Mouse (Mus musculus): ENCODE measurements around the gene Hira.

DNA sequence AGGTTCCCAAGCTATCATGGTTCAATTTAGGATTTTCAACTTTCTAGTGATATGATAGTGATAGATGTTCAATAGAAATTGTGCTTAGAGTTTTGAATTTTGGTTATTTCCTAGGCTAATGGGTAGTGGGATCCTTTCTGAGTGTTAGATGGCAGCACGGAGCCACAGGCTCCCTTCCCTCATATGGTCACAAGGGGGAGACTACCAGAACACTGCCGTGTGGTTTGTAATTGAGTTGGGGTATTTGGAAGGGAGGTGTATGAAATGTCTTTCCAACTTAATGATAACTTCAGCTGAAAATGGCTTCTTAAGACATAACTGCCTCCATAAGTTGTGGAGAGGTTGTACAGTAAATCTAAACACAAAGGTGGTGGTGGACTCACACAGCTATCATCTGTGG lies 43.4 kb upstream of the Hira start:
- 0 out of 2 replicates have a peak, but pooled peaks have one; percentile 20 for TF ChIP-seq CTCF (IDR thresholded peaks at IDR 0.05)
- no peak for TF ChIP-seq EP300 (IDR thresholded peaks at IDR 0.05; ENCODE audit: insufficient read depth, low read depth, low read length)
- TF ChIP-seq POLR2A (IDR thresholded peaks at IDR 0.05; ENCODE audit: insufficient read depth, low read depth, low read length) = no peak
